Mouse (Mus musculus): ENCODE measurements at regions not wholly inside any gene's neighbourhood (a gene's known extent, or its start where the extent isn't known, plus 50 kb on each side); places are given as distances from the start of the nearest gene placed in this dataset.

DNA sequence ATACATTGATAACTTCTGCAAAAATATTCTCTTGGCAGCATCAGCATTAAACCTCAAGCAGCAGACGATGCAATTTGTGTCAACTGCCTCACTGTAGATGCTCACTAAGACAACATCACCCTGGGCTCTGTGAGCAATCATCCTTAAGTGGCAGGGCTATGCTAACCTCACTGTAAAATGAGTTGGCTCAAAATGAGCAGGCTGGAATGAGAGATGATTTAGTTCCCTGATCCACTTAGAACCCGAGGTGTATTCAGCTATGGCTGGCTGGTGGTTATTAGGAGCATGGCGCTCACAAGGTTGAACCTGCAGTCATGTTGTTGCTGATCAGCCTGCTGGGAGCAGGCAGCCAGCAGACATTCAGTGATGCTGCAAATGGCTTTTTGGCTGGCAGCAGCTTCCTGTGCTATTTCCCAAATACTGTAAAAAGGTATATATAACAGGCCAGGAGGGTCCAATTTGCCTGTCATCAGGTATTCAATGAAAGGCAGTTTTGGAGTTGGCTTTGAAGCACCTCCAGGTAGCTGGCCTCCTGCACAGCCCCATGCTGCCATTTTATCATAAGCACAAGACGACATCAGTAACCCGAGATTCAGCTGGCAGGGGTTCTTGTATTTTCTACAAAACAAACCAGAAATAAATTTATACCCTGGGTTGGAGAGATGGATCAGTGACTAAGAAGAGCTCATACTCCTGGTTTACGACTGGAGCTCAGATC, 159.6 kb upstream of the Nrsn1 start:
- H3K36me3 ChIP-seq (replicated peaks): no peaks in the 10 kb centered on the region
- H3K27me3 ChIP-seq (ENCODE audit: insufficient read depth, low read length): no peaks in the 10 kb centered on the region
- DNase-seq (ENCODE audit: low spot score) (no peak), ATAC-seq (ENCODE audit: extremely low read depth, insufficient number of reproducible peaks, low FRiP score, poor library complexity, severe bottlenecking) (no peak)
- TF ChIP-seq TAL1 (conservative IDR thresholded peaks at IDR 0.05; ENCODE audit: low read depth, low read length) (no peak), POLR2AphosphoS5 (IDR thresholded peaks at IDR 0.05; ENCODE audit: insufficient replicate concordance, low read depth, low read length) (no peak), CTCF (IDR thresholded peaks at IDR 0.05; ENCODE audit: low read depth, low read length) (no peak), GATA1 (IDR thresholded peaks at IDR 0.05; ENCODE audit: borderline replicate concordance, low read length) (no peak), GATA2 (IDR thresholded peaks at IDR 0.05; ENCODE audit: borderline replicate concordance, low read depth, low read length) (no peak)
- no peaks in the 10 kb centered on the region for H3K4me1 ChIP-seq (ENCODE audit: insufficient read depth, low read depth, low read length)
- H3K4me3 ChIP-seq (ENCODE audit: low read depth, low read length): no peak overlapping the region
- no peaks in the 10 kb centered on the region for H3K9me3 ChIP-seq (replicated peaks)

DNA sequence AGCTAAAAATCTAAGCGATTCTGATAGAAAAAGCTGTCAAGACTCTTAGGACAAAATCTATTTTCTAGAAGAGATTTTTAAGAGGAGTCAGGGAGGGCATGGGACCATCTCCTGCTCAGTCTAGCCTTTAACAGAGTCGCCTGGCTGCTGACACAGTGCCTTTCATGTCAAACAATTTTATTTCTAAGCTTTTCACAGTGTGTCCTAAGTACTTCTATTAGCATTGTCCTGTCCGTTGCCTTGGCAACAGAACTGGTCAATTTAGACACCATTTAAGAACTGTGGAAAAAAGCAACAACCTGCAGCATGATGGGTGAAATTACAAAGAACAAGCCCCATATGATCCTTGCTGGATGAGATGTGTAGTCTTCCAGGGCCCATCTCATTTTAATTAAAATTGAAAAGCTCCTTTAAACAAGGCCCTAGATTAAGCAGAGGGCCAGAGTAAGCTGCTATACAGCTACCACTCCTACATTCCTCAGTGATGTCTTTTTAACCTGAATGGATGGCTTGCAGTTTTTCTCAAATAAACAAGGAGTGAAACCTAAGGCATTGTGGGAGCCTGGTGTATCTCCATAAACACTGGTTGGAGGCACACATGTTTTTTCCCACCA, 133.0 kb upstream of the Nrsn1 start:
- Histone ChIP-seq H3K36me3 (replicated peaks) (no peaks in the 10 kb centered on the region), H3K4me1 (ENCODE audit: insufficient read depth, low read depth, low read length) (no peaks in the 10 kb centered on the region), H3K27me3 (ENCODE audit: insufficient read depth, low read length) (no peaks in the 10 kb centered on the region), H3K9me3 (replicated peaks) (no peaks in the 10 kb centered on the region), H3K4me3 (ENCODE audit: low read depth, low read length) (no peak overlapping the region)
- ATAC-seq (ENCODE audit: extremely low read depth, insufficient number of reproducible peaks, low FRiP score, poor library complexity, severe bottlenecking): no peak
- TF ChIP-seq POLR2AphosphoS5 (IDR thresholded peaks at IDR 0.05; ENCODE audit: insufficient replicate concordance, low read depth, low read length): no peak
- no peak for TF ChIP-seq TAL1 (conservative IDR thresholded peaks at IDR 0.05; ENCODE audit: low read depth, low read length)
- no peak for TF ChIP-seq GATA1 (IDR thresholded peaks at IDR 0.05; ENCODE audit: borderline replicate concordance, low read length)
- TF ChIP-seq GATA2 (IDR thresholded peaks at IDR 0.05; ENCODE audit: borderline replicate concordance, low read depth, low read length): no peak
- TF ChIP-seq CTCF (IDR thresholded peaks at IDR 0.05; ENCODE audit: low read depth, low read length): no peak
- DNase-seq (ENCODE audit: low spot score): no peak

DNA sequence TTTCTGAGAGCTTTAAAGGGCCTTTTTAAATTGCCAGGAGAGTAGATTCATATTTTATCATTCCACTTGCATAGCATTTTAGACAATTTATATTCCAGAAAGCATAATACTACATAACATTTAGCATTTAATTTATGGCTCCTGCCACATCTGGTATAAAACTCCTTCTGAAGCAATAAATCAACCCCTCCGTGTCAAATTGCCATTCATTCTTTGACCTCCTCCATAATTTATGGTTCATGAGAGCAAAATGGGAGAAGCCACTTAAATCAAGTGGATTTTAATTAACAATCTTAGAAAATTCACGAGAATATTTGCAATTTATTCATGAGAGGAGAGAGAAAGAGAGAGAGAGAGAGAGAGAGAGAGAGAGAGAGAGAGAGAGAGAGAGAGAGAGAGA, 132.4 kb upstream of the Nrsn1 start:
- no peaks in the 10 kb centered on the region for H3K4me1 ChIP-seq (ENCODE audit: insufficient read depth, low read depth, low read length)
- no peak for TF ChIP-seq GATA2 (IDR thresholded peaks at IDR 0.05; ENCODE audit: borderline replicate concordance, low read depth, low read length)
- TF ChIP-seq CTCF (IDR thresholded peaks at IDR 0.05; ENCODE audit: low read depth, low read length): no peak
- no peak for TF ChIP-seq TAL1 (conservative IDR thresholded peaks at IDR 0.05; ENCODE audit: low read depth, low read length)
- no peak for TF ChIP-seq GATA1 (IDR thresholded peaks at IDR 0.05; ENCODE audit: borderline replicate concordance, low read length)
- TF ChIP-seq POLR2AphosphoS5 (IDR thresholded peaks at IDR 0.05; ENCODE audit: insufficient replicate concordance, low read depth, low read length): no peak
- ATAC-seq (ENCODE audit: extremely low read depth, insufficient number of reproducible peaks, low FRiP score, poor library complexity, severe bottlenecking) (no peak), DNase-seq (ENCODE audit: low spot score) (no peak)
- no peak overlapping the region for H3K4me3 ChIP-seq (ENCODE audit: low read depth, low read length)
- H3K36me3 ChIP-seq (replicated peaks): no peaks in the 10 kb centered on the region
- H3K9me3 ChIP-seq (replicated peaks): no peaks in the 10 kb centered on the region
- H3K27me3 ChIP-seq (ENCODE audit: insufficient read depth, low read length): no peaks in the 10 kb centered on the region

DNA sequence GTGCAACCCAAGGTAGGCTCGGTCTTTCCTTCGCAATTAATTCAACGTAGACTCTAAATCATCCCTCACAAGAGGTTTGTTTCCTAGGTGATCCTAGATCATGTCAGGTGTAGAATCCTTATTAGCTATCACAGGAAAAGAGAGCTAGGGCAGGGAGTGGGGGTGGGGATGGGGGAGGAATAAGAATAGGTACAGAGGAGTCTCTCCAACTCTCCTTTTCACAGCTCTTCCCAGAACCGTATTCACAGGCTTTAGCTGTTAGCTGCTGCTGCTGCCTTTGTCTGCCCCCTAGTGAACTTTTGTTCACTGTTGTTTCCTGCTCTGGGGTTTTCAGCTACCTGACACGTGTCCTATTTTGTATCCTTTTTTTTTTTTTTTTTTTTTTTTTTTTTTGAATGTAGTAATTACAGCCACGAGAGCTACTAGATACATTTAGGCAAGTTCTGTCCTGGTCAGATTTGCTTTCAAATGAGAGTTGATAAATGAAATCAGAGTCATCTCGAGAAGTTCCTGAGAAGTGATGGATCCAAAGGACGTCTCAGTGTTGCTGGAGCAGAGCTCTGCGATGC, 131.7 kb upstream of the Nrsn1 start:
- DNase-seq (ENCODE audit: low spot score) (no peak), ATAC-seq (ENCODE audit: extremely low read depth, insufficient number of reproducible peaks, low FRiP score, poor library complexity, severe bottlenecking) (no peak)
- no peaks in the 10 kb centered on the region for H3K27me3 ChIP-seq (ENCODE audit: insufficient read depth, low read length)
- no peaks in the 10 kb centered on the region for H3K36me3 ChIP-seq (replicated peaks)
- TF ChIP-seq GATA1 (IDR thresholded peaks at IDR 0.05; ENCODE audit: borderline replicate concordance, low read length) (no peak), GATA2 (IDR thresholded peaks at IDR 0.05; ENCODE audit: borderline replicate concordance, low read depth, low read length) (no peak), CTCF (IDR thresholded peaks at IDR 0.05; ENCODE audit: low read depth, low read length) (no peak), TAL1 (conservative IDR thresholded peaks at IDR 0.05; ENCODE audit: low read depth, low read length) (no peak), POLR2AphosphoS5 (IDR thresholded peaks at IDR 0.05; ENCODE audit: insufficient replicate concordance, low read depth, low read length) (no peak)
- H3K4me3 ChIP-seq (ENCODE audit: low read depth, low read length): no peak overlapping the region
- no peaks in the 10 kb centered on the region for H3K4me1 ChIP-seq (ENCODE audit: insufficient read depth, low read depth, low read length)
- no peaks in the 10 kb centered on the region for H3K9me3 ChIP-seq (replicated peaks)

DNA sequence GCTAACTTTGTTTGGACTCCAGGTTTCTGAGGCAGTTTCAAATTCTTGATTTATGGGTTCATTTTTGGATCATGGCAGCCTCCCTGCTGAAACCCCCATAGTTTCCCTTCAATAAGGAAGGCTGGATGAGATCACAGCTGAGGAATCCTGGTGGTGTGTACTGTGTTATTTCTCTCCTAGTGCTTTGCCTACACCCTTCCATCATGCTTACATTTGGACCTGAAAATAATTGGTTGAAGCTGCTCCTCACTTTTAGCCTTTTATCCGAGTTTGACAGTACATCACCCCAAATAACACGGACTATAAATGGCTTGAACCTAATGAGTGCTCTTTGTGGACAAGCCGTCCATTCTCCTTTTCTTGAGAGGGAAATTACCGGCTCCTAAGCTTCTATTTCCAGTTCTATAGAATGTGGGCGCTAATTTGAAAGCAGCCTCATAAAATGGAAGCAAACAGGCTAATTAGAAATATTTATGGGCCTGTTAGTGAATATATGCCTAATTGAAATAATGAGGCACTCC, 122.5 kb upstream of the Nrsn1 start:
- DNase-seq (ENCODE audit: low spot score) (no peak), ATAC-seq (ENCODE audit: extremely low read depth, insufficient number of reproducible peaks, low FRiP score, poor library complexity, severe bottlenecking) (no peak)
- no peaks in the 10 kb centered on the region for H3K4me1 ChIP-seq (ENCODE audit: insufficient read depth, low read depth, low read length)
- H3K36me3 ChIP-seq (replicated peaks): no peaks in the 10 kb centered on the region
- no peak for TF ChIP-seq POLR2AphosphoS5 (IDR thresholded peaks at IDR 0.05; ENCODE audit: insufficient replicate concordance, low read depth, low read length)
- no peak for TF ChIP-seq CTCF (IDR thresholded peaks at IDR 0.05; ENCODE audit: low read depth, low read length)
- no peak for TF ChIP-seq GATA1 (IDR thresholded peaks at IDR 0.05; ENCODE audit: borderline replicate concordance, low read length)
- no peak for TF ChIP-seq GATA2 (IDR thresholded peaks at IDR 0.05; ENCODE audit: borderline replicate concordance, low read depth, low read length)
- TF ChIP-seq TAL1 (conservative IDR thresholded peaks at IDR 0.05; ENCODE audit: low read depth, low read length): no peak
- no peaks in the 10 kb centered on the region for H3K9me3 ChIP-seq (replicated peaks)
- H3K27me3 ChIP-seq (ENCODE audit: insufficient read depth, low read length): no peaks in the 10 kb centered on the region
- H3K4me3 ChIP-seq (ENCODE audit: low read depth, low read length): no peak overlapping the region

DNA sequence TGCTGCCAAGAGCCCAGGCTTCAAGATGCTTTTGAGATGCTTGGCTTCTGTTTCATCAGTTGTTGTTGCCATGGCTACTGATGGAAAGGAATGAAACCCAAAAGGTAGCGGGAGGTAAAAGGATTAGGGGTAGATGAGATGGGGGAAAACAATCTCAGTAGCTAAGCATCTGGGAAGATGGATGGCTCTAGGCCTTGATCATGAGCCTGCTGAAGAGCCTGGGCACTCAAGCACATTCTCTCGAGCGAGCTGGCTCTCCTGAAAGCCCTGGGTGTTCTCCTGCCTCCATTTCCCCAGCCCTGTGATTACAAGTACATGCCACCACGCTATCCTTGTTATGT, 92.3 kb upstream of the Nrsn1 start:
- TF ChIP-seq TAL1 (conservative IDR thresholded peaks at IDR 0.05; ENCODE audit: low read depth, low read length) (no peak), CTCF (IDR thresholded peaks at IDR 0.05; ENCODE audit: low read depth, low read length) (no peak), POLR2AphosphoS5 (IDR thresholded peaks at IDR 0.05; ENCODE audit: insufficient replicate concordance, low read depth, low read length) (no peak), GATA2 (IDR thresholded peaks at IDR 0.05; ENCODE audit: borderline replicate concordance, low read depth, low read length) (no peak), GATA1 (IDR thresholded peaks at IDR 0.05; ENCODE audit: borderline replicate concordance, low read length) (no peak)
- Histone ChIP-seq H3K4me1 (ENCODE audit: insufficient read depth, low read depth, low read length) (no peaks in the 10 kb centered on the region), H3K9me3 (replicated peaks) (no peaks in the 10 kb centered on the region), H3K27me3 (ENCODE audit: insufficient read depth, low read length) (no peaks in the 10 kb centered on the region), H3K36me3 (replicated peaks) (no peaks in the 10 kb centered on the region), H3K4me3 (ENCODE audit: low read depth, low read length) (no peak overlapping the region)
- no peak for ATAC-seq (ENCODE audit: extremely low read depth, insufficient number of reproducible peaks, low FRiP score, poor library complexity, severe bottlenecking)
- DNase-seq (ENCODE audit: low spot score): no peak

Data from G1E (cell line).